Mouse (Mus musculus) left cerebral cortex, postnatal 36 days (tissue): ENCODE measurements around the gene Grik5. TPM values are rescaled to one million over a fixed set of nuclear protein-coding genes. Genes with fewer than 3 reads are reported as not detected.
A peak's percentile ranks its signal among the peaks of the same experiment; 100 is the strongest.
"Not testable (repeated sequence)": the region's sequence is repeated elsewhere in the genome, so short reads cannot be mapped to it uniquely, and the experiment has no call there.

Experiments used
- DNase-seq, 2 experiments: peaks; one replicate each; pipeline ENCODE4 v3.0.0; 2021 to 2022; ENCODE audit warnings: low spot score in 2 of 2, mixed read lengths in 1 of 2
- intact Hi-C: fragments of 180-260 bp; cut with DNase I; formaldehyde crosslinking; loops from one replicate; pipeline ENCODE4 v1.15.1; 2025
- total RNA-seq, 2 experiments: library from RNA; stranded (reverse); gene quantifications; 2 replicates each; pipeline ENCODE4 v1.2.3; 2021

Gene Grik5
- total RNA-seq, 2 experiments from 2014 or later: 225 to 248 TPM

DNA sequence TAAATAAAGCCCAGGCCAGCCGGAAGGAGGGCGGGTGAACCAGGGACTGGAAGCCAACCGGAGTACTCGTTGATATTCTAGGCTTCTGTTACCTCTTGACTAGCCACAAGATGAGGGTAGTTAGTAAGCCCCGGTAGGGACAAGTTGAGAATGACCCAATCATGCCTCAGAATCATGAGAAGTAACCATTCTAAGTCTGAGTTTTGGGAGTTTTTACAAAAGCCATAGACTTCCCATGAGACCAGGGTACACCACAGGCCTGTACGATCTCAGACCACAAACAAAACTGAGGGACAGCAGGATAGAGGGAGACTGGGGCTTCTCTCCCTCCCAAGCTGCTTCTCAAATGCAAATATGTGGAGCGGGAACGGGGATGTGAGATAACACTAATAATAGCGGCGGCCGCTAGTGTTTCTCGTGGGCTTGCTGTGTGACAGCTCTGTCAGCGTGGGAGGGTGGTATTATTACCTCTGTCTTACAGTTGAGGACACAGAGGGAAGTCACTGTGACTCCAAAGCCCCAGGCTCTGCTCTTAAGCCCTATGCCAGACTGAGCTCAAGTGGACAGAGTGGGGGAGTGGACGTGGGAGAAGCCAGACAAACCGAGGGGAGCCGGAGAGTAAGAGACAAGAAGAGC is 22.7 kb downstream of the Grik5 start:
- DNase-seq: peak in 1 of 2 experiments; percentile 32

GRCm38 (mm10) chr7:25047363-25047762 is 24.8 kb downstream of the Grik5 start:
- intact Hi-C loops: loop anchor here (5.0 kb wide), 1 partner anchor 35 kb away; no protein-coding TSS in a partner anchor
- DNase-seq: peak; percentile 65 to 67

More for the DNA sequence above, 22.7 kb downstream of the Grik5 start:
- intact Hi-C loops: loop anchor here (5.0 kb wide), 1 partner anchor 37 kb away; no protein-coding TSS in a partner anchor

DNA sequence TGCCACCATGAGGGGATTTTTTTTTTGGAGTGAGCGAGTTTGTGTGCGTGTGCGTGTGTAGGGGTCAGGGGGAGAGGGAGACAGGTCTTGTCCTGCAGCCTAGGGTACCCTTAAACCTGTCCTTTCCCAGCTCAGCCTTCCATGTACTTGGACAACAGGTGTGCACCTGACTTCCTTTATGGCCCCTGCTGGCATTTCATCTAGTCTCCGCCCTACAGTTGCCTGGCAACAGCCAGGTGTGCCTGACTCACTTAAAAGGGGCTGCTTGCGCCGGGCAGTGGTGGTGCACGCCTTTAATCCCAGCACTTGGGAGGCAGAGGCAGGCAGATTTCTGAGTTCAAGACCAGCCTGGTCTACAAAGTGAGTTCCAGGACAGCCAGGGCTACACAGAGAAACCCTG is 27.5 kb downstream of the Grik5 start:
- DNase-seq, intact Hi-C loops: not testable (repeated sequence)

- DNase-seq: peak; percentile 36 to 47
- intact Hi-C loops: no loop called here
These were observed 30.2 kb downstream of the Grik5 start for GRCm38 (mm10) chr7:25041921-25042320.

DNA sequence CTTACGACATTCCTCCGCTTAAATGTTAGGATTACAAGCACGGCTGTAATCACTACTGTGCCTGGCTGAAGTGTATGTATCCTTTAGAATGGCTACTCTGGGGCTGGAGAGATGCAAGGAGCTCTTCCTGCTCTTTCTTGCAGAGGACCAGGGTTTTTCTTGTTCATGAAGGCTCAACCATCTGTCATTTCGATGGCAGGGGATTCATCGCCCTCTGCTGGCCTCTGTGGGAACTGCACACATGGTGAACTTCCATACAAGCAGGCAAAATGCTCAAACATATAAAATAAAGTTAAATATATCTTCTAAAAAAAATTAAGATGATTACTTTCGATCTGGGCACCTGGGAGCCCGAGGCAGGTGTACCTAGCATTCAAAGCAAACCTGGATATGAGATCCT is 36.2 kb downstream of the Grik5 start:
- peak; percentile 73 to 83 for DNase-seq
- intact Hi-C loops: no loop called here

DNA sequence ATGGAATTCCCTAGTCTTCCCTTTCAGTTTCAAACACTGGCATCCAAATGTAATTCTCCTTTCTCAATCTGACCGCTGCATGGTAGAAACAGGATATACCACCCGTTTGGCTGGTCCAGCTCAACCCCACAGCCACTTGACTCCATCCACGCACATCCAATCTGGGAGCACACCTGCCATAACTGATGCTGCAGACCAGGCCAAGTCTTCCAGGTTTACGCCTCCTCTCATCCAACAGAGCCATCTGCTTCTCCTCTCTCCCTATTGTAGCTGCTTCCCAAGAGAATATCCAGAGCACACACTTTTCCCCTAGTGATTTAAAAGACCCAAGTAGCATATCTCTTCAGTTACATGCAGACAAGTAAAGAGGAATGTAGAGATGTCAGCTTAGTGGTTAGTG is 37.4 kb downstream of the Grik5 start:
- DNase-seq: peak; percentile 49 to 62

GRCm38 (mm10) chr7:25031528-25031927 is 40.6 kb downstream of the Grik5 start:
- DNase-seq: no peak
- intact Hi-C loops: loop anchor here (5.0 kb wide), 1 partner anchor 46 kb away; no protein-coding TSS in a partner anchor

More for the DNA sequence above, 37.4 kb downstream of the Grik5 start:
- intact Hi-C loops: loop anchor here (5.0 kb wide), 1 partner anchor 43 kb away; no protein-coding TSS in a partner anchor

DNA sequence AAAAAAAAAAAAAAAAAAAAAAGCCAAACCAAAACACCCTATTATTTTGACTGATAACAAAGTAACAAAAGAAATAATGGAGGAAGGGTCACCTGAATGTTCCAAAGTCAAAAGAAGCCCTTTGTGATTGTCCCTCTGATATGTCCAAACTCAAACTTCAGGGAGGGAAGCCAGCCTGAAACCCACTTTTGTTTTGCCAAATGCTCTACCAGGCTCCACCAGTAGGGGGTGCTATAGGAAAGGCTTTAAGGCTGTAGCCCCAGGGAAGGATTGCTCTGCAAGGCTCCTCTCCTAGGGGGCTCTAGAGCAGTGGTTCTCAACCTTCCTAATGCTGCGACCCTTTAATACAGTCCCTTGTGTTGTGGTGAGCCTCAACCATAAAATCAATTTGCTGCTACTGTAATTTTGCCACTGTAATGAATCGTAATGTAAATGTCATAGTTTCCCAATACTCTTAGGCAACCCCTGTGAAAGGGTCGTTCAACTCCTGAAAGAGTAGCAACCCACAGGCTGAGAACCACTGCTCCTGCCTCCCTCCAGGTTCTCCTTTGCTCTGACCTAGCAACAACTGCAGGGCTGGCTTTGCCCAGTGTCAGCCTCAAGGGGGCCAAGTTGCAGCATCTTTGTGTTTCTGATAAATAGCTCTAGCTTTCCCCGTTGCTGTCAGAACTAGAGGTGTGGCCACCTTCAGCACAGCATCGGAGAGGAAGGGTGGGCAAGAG is 42.0 kb downstream of the Grik5 start:
- peak; percentile 66 to 71 for DNase-seq
- intact Hi-C loops: loop anchor here (5.0 kb wide), 1 partner anchor 47 kb away; no protein-coding TSS in a partner anchor

DNA sequence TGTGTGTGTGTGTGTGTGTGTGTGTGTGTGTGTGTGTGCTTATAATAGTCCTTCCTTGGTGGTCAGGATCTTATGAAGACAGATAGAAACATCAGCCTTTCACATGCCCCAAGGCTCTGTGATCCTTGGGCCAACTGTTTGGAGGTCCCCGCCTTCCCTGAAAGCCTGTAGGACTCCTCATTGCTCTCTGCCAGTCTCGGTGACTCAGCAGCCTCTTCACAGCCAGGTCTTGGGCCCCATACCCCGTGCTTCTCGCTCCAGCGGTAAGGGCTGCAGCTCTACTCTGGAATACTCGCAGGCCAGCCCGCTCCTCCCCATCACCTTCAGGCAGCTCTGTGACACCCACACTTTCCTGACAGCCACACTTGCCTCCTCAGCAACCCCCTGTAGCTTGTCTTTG is 45.7 kb downstream of the Grik5 start:
- intact Hi-C loops: no loop called here

DNA sequence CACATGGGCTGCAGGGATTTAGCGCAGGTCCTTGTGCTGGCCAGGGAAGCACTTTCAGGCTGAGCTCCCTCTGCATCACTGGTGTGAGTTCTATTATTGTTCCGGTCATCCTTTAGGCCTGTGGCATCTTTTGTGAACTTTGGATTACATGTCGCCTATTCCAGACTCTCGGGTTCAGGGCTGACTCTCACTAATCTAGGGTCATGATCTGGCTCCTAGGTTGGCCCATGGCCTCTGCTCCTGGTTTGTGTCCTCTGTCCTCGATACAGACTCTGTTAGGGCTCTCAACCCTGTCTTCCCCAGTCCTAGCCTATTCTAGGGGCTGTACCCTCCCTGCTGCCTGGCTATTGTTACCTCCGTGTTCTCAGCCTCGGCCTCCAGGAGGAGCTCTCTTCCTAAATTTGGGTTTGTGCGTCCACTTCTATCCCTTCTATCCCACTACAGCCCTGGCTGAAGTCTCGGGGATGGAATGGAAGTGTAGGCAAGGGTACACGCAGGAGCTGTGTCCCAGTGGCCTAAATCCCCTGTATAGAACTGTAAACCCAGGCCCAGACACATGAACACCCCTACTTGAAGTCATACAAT is 46.2 kb downstream of the Grik5 start:
- intact Hi-C loops: no loop called here
- DNase-seq: no peak

More for the DNA sequence above, 45.7 kb downstream of the Grik5 start:
- no peak for DNase-seq

DNA sequence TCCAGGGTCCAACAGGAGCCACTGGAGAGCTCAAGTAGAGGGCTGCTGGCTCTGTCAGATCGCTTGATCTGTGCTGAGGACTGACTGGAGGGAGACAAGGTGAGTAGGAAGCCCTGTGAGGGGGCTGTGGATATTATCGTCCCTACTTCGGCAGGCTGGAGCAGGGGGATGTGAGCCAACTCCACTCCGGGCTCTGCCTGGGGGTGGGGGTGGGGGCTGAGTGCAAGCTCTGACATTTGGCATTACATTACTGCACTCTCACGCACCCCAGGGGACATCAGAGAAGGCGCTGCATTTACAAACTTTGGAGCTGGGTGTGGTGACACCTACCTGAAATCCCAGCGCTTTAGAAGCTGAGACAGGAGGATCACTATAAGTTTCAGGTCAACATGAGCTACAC is 60.6 kb downstream of the Grik5 start:
- DNase-seq: no peak
- intact Hi-C loops: loop anchor here (5.0 to 10.0 kb wide), 2 partner anchors 36 to 223 kb away; partner anchors contain the start of gene Gsk3a

DNA sequence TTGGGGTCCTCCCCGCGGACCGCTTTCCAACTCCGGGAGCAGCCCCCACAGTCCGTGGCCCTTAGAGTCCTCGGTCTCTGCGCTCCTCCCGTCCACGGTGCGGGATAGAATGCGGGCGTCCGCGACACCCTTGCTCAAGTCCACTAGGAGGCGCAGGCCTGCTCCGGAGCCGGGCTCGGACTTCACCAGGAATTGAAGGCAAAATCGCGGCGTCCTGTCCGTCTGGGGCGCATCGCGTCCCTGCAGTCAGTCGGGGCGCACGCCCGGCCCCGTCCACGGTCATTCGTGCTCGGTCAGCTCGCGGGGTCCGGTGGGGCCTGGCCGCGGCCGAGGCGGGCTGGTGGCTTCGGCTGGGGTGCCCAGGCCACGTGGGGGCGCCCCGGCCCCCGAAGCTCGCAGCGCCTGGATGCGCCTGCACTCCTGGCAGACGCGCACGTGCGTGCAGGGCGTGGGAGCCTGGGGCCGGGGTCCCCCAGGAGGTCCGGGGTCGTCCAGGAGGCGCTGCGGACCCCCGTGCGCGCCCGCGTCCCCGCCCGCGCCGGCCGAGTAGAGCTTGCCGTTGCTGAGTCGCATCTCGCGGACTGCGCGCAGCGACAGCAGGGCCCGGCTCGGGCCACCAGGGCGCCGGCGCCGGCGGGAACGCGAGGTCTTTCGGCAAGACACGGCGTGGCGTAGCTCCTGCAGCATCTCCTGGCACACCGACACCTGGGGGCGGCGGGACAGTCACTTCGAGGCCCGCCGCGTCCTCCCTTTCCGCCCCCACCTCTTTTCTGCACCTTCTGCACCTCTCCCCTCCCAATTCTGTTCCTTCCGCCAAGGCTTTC is 61.8 kb downstream of the Grik5 start:
- intact Hi-C loops: loop anchor here (5.0 to 10.0 kb wide), 2 partner anchors 37 to 224 kb away; partner anchors contain the start of gene Gsk3a
- DNase-seq: peak; percentile 78 to 79

- intact Hi-C loops: loop anchor here (2.0 kb wide), 1 partner anchor 64 kb away; the partner anchor contains the start of genes Grik5 and Zfp574
- DNase-seq: peak; percentile 75 to 82
These were observed 62.9 kb downstream of the Grik5 start for GRCm38 (mm10) chr7:25009099-25009700.

GRCm38 (mm10) chr7:25008635-25009034 is 63.5 kb downstream of the Grik5 start:
- intact Hi-C loops: loop anchor here (2.0 kb wide), 1 partner anchor 64 kb away; the partner anchor contains the start of genes Grik5 and Zfp574
- peak in 1 of 2 experiments; percentile 61 for DNase-seq

- intact Hi-C loops: loop anchor here (2.0 kb wide), 1 partner anchor 65 kb away; the partner anchor contains the start of genes Grik5 and Zfp574
- DNase-seq: peak; percentile 71 to 77
These were observed 64.4 kb downstream of the Grik5 start for GRCm38 (mm10) chr7:25007609-25008374.

DNA sequence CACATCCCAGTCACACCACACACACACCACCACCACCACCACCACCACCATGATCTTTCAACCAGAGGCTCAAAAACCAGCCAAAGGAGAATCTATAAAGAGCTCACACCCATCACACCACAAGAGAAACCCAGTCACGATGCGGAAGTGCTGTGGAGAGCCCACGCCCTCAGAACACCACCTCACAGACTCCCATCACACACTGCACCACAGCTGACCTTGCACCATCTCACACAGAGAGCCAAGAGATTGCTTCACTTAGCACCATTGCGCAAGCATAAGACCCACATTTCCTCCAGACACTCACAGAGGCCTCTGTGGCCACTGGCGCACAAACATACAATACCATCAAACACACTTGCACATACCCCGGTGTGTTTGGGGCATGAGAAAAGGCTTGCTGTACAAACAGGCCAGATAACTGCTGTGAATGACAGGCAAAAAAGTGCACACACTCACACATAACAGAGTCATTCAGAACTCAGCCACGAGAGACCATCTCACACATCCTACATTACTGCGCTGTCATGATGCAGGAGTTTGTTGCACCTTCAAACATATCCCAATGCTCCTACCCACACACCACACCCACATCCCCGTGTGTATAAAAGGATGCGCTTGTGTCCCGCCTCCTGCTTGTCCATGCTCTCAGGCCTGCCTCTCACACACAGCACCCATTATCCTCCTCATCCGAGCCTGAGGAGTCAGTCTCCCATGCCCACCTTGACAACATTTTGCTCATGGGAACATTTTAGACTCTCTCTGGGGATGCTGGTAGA is 65.4 kb downstream of the Grik5 start:
- intact Hi-C loops: no loop called here
- DNase-seq: peak; percentile 78 to 85

DNA sequence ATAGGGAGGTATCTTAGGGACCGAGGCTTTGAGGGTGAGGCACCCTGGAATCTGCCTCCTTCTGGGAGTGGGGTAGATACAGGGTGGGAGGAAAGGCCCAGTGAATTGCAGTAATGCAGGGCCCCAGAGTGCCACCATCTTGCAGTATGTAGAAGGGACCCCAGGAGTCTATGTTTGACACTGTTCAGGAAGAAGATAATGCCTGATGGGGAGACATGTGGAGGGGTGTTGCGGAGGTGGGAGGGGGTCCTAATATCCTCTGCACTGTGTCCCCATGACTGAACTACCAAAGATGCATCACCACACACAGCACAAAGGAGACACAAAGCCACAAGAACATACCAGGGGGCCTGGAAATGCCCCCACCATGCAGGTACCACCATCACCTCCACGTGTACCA is 66.0 kb downstream of the Grik5 start:
- intact Hi-C loops: no loop called here

More for the DNA sequence above, 66.0 kb downstream of the Grik5 start:
- DNase-seq: no peak
